Mouse (Mus musculus): ENCODE results near the gene Mblac2. TPM values are rescaled to one million over a fixed set of nuclear protein-coding genes. Genes with fewer than 3 reads are reported as not detected.

Gene Mblac2
- total and polyA plus RNA-seq, 3 experiments: 0.58 to 1.2 TPM; not detected in 1

DNA sequence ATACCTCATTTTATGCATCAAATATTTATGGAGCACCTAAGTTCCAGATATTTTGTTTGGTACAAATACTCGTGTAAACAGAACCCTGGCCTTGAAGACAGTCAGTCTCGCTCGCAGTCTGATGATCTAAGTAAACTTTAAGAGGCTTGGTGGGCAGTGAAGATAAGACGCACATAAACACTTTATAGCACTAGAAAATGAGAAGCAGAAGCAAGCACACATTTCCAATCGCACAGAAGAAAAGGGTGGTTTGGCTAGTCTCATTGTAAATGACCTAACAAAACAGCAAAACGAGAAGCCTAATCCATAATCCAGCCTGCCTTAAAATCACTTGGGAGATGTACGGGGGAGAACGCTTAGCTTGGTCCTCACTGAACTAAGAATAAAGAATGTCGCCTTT is 71.3 kb downstream of the Mblac2 start (continued):
- TF ChIP-seq SIN3A (IDR thresholded peaks at IDR 0.05; ENCODE audit: low read length) (no peak; the same call in 1 of the 2 replicates), MAFK (IDR thresholded peaks at IDR 0.05; ENCODE audit: borderline replicate concordance, low read depth, low read length) (no peak), RCOR1 (IDR thresholded peaks at IDR 0.05; ENCODE audit: low read depth, low read length) (no peak), GATA1 (IDR thresholded peaks at IDR 0.05; ENCODE audit: low read depth, low read length) (peak; percentile 74), ETS1 (IDR thresholded peaks at IDR 0.05; ENCODE audit: low read depth, low read length) (no peak), CTCF (IDR thresholded peaks at IDR 0.05 in 2 of 3, conservative IDR thresholded peaks at IDR 0.05 in 1 of 3; ENCODE audit: control insufficient read depth in 1 of 3, insufficient read depth in 1 of 3, low read depth in 2 of 3, low read length in 3 of 3, poor library complexity in 1 of 3, severe bottlenecking in 1 of 3) (no peak), E2F4 (IDR thresholded peaks at IDR 0.05; ENCODE audit: borderline replicate concordance, low read depth, low read length) (no peak), NELFE (IDR thresholded peaks at IDR 0.05; ENCODE audit: low read depth, low read length) (no peak)

DNA sequence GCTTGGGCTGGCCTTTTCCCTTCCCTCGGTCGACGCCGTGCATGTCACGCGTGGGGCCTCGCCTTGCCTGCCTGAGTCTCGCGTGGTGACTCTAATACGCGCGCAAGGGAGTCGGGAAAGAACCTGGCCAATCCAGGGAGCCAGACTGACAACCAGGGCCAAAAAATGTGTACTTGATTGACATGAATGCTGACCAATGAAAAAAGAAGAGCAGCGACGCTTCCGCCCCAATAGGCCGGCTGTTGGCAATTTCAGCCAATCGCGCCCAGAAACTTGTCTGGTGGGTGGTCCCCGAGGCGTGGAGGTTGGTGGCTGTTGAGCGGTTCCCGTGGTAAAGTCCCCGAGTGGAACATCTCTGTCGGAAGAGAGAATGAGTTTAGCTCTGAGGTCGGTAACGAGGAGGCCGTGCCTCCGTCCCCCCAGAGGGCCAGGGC is 71.8 kb downstream of the Mblac2 start, which contains the start of gene Cetn3:
Cetn3 (plus strand) TSS at position 107 of the 434 bp plus-strand sequence.
- H3K36me3 ChIP-seq (ENCODE audit: control insufficient read depth in 1 of 2, insufficient read depth in 2 of 2, low read length in 2 of 2): peaks cover 4 to 13% of the 10 kb centered on the region in 2 experiments; a peak in 3 of 4 replicates
- H3K4me3 ChIP-seq (ENCODE audit: control insufficient read depth in 1 of 2, insufficient read depth in 1 of 2, low read depth in 2 of 2, low read length in 2 of 2): peak within 1 kb of the TSS; percentile 72 to 77
- TF ChIP-seq SIN3A (IDR thresholded peaks at IDR 0.05; ENCODE audit: low read length): no peak
- peak; percentile 38; the same call in 1 of the 2 replicates for TF ChIP-seq HCFC1 (IDR thresholded peaks at IDR 0.05; ENCODE audit: low read depth, low read length)
- no peak for TF ChIP-seq CTCF (IDR thresholded peaks at IDR 0.05 in 2 of 3, conservative IDR thresholded peaks at IDR 0.05 in 1 of 3; ENCODE audit: control insufficient read depth in 1 of 3, insufficient read depth in 1 of 3, low read depth in 2 of 3, low read length in 3 of 3, poor library complexity in 1 of 3, severe bottlenecking in 1 of 3)
- TF ChIP-seq MAX (IDR thresholded peaks at IDR 0.05; ENCODE audit: low read length): peak; percentile 74; the same call in 1 of the 2 replicates
- peak; percentile 68 for TF ChIP-seq ELF1 (IDR thresholded peaks at IDR 0.05; ENCODE audit: low read depth, low read length)
- TF ChIP-seq NELFE (IDR thresholded peaks at IDR 0.05; ENCODE audit: low read depth, low read length): peak; percentile 70
- TF ChIP-seq TBP (IDR thresholded peaks at IDR 0.05; ENCODE audit: low read depth, low read length): peak; percentile 7
- peak; percentile 34; the same call in 1 of the 2 replicates for TF ChIP-seq CHD2 (IDR thresholded peaks at IDR 0.05; ENCODE audit: low read length)
- TF ChIP-seq POLR2A (IDR thresholded peaks at IDR 0.05; ENCODE audit: control insufficient read depth in 1 of 2, insufficient read depth in 1 of 2, low read depth in 1 of 2, low read length in 2 of 2, poor library complexity in 1 of 2): peak in 1 of 2 experiments; percentile 72; a peak in 1 of 4 replicates
- H3K27ac ChIP-seq (ENCODE audit: control insufficient read depth, low read depth, low read length): peak within 1 kb of the TSS; percentile 96
- no peaks in the 10 kb centered on the region for H3K27me3 ChIP-seq (ENCODE audit: control insufficient read depth in 1 of 2, insufficient read depth in 2 of 2, low read length in 2 of 2)
- H3K9me3 ChIP-seq (replicated peaks; ENCODE audit: insufficient read depth, low read length): no peaks in the 10 kb centered on the region
- H3K9ac ChIP-seq (ENCODE audit: control insufficient read depth, low read depth, low read length, poor library complexity, severe bottlenecking): peak within 1 kb of the TSS; percentile 91
- peak; percentile 97 for DNase-seq (ENCODE audit: low read depth, low spot score)
- H3K4me1 ChIP-seq (ENCODE audit: control insufficient read depth in 1 of 2, insufficient read depth in 2 of 2, low read length in 2 of 2): peaks cover 0 to 5% of the 10 kb centered on the region in 2 experiments; a peak in 2 of 4 replicates
- H3K79me2 ChIP-seq (ENCODE audit: control insufficient read depth, insufficient read depth, low read length, poor library complexity): peaks cover 14% of the 10 kb centered on the region

DNA sequence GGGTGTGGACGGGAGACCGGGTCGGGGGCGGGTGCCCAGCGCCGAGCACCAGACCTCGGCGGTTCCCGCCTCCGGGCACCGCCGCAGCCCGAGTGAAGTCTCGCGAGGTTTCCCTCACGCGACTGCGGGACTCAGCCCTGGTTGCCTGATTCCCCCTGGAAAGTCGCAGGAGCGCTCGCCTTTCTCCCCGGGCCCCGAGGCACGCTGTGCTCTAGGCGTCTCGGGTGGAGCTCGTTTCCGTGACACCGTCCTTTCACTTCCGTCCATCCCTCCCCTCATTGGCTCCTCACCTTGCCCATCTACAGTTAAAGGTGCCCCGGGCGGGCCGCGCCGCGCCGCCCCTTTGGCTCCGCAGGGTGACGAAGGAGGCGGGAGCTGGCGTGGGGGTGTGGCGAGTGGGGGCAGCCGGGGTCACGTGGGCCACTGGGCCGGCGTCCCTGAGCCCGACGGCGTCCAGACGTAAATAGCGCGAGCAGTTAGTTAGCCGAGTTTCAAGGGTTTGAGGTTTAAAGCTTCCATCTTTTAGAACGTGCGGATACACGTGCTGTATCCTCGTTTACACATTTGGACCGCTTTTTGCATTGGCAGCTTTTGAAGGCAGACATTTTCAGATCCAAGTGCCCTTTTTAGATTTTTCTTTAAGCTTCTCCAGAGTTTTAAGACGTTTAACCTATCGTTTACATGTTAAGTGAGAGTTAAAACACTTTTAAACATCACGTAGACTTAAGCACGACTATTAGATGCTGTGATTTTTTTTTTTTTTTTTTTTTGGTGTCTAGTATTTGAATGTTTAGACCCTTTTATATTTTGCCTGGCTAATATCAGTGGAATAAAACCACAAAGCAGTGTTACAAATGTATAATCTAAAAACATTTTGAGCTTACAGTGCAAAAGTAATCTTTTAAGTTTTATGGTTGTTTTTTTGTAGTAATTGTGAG is 72.5 kb downstream of the Mblac2 start:
- no peaks in the 10 kb centered on the region for H3K9me3 ChIP-seq (replicated peaks; ENCODE audit: insufficient read depth, low read length)
- H3K9ac ChIP-seq (ENCODE audit: control insufficient read depth, low read depth, low read length, poor library complexity, severe bottlenecking): peak overlapping the region; percentile 91
- H3K27ac ChIP-seq (ENCODE audit: control insufficient read depth, low read depth, low read length): peak overlapping the region; percentile 96
- peaks cover 4 to 13% of the 10 kb centered on the region in 2 experiments; a peak in 3 of 4 replicates for H3K36me3 ChIP-seq (ENCODE audit: control insufficient read depth in 1 of 2, insufficient read depth in 2 of 2, low read length in 2 of 2)
- peak overlapping the region; percentile 72 to 77 for H3K4me3 ChIP-seq (ENCODE audit: control insufficient read depth in 1 of 2, insufficient read depth in 1 of 2, low read depth in 2 of 2, low read length in 2 of 2)
- peaks cover 14% of the 10 kb centered on the region for H3K79me2 ChIP-seq (ENCODE audit: control insufficient read depth, insufficient read depth, low read length, poor library complexity)
- H3K4me1 ChIP-seq (ENCODE audit: control insufficient read depth in 1 of 2, insufficient read depth in 2 of 2, low read length in 2 of 2): peaks cover 0 to 5% of the 10 kb centered on the region in 2 experiments; a peak in 2 of 4 replicates
- H3K27me3 ChIP-seq (ENCODE audit: control insufficient read depth in 1 of 2, insufficient read depth in 2 of 2, low read length in 2 of 2): no peaks in the 10 kb centered on the region
- DNase-seq (ENCODE audit: low read depth, low spot score): peak; percentile 98
- TF ChIP-seq CHD2 (IDR thresholded peaks at IDR 0.05; ENCODE audit: low read length) (peak; percentile 75), ELF1 (IDR thresholded peaks at IDR 0.05; ENCODE audit: low read depth, low read length) (peak; percentile 42; the same call in 1 of the 2 replicates), TAL1 (IDR thresholded peaks at IDR 0.05; ENCODE audit: low read length) (no peak), SIN3A (IDR thresholded peaks at IDR 0.05; ENCODE audit: low read length) (peak; percentile 87), ETS1 (IDR thresholded peaks at IDR 0.05; ENCODE audit: low read depth, low read length) (peak; percentile 44; the same call in 1 of the 2 replicates), USF1 (IDR thresholded peaks at IDR 0.05; ENCODE audit: low read depth, low read length) (peak; percentile 100), TBP (IDR thresholded peaks at IDR 0.05; ENCODE audit: low read depth, low read length) (peak; percentile 70), E2F4 (IDR thresholded peaks at IDR 0.05; ENCODE audit: borderline replicate concordance, low read depth, low read length) (peak; percentile 60), POLR2A (IDR thresholded peaks at IDR 0.05; ENCODE audit: control insufficient read depth in 1 of 2, insufficient read depth in 1 of 2, low read depth in 1 of 2, low read length in 2 of 2, poor library complexity in 1 of 2) (peak; percentile 60 to 81; a peak in 3 of 4 replicates), CTCF (IDR thresholded peaks at IDR 0.05 in 2 of 3, conservative IDR thresholded peaks at IDR 0.05 in 1 of 3; ENCODE audit: control insufficient read depth in 1 of 3, insufficient read depth in 1 of 3, low read depth in 2 of 3, low read length in 3 of 3, poor library complexity in 1 of 3, severe bottlenecking in 1 of 3) (no peak), HCFC1 (IDR thresholded peaks at IDR 0.05; ENCODE audit: low read depth, low read length) (peak; percentile 78), CHD1 (IDR thresholded peaks at IDR 0.05; ENCODE audit: low read depth, low read length) (no peak), BHLHE40 (IDR thresholded peaks at IDR 0.05; ENCODE audit: borderline replicate concordance, low read depth, low read length) (peak; percentile 81; the same call in 1 of the 2 replicates), USF2 (IDR thresholded peaks at IDR 0.05; ENCODE audit: borderline replicate concordance in 1 of 2, insufficient read depth in 1 of 2, low read depth in 1 of 2, low read length in 2 of 2) (peak; percentile 74 to 91), UBTF (IDR thresholded peaks at IDR 0.05; ENCODE audit: borderline replicate concordance, insufficient read depth, low read depth, low read length) (no peak), NELFE (IDR thresholded peaks at IDR 0.05; ENCODE audit: low read depth, low read length) (peak; percentile 75), MYB (IDR thresholded peaks at IDR 0.05; ENCODE audit: low read depth, low read length) (no peak)
